Mouse (Mus musculus) spleen, postnatal 36 days (tissue): ENCODE data around the gene Aco2.

Source experiments
- DNase-seq, 2 experiments: peaks; one replicate each; pipeline ENCODE4 v3.0.0; 2022; ENCODE audit warnings: low spot score in 2 of 2, mixed read lengths in 1 of 2

Gene Aco2

DNA sequence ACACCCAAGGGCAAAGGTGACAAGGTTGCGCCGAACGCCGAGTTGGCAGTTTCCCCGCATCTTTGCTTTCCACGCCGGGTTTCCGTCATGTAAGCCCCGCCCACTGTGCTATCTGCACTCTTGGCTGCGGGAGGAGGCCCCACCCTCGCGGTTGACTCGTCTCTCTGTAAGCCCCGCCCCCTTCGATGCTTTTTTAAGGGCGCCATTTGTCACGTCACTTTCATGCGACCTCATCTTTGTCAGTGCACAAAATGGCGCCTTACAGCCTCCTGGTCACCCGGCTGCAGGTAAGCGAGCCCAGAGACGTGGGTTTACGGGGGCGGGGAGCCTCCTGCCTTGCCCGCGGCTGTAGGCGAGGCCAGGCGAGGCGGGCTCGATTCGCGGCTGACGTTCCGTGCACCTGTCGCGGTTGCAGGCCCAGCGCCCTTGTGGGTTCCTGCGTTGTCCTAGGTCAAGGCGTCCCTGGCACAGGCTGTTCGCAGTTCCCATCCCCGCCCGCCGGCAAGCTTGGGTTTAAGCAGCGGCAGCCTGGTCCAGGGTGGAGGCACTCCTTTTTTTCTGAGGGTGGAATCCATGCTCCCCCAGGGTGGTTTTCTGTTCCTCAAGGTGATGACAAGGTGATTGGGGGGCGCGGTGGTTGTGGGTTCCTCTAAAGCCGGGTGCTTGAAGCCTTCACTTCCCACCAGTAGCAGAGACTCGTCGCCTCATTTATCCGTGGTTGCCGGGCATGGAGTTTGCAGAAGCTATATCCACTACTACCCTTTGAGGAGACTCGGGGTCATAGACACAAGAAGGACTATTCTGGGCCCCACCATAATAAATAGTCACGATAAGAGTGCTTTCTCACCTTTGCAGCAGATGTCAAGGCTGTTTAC lies at the start of gene Aco2:
Aco2 (plus strand) TSS at position 48 of the 875 bp plus-strand sequence.
- DNase-seq = peak; percentile 98 to 99

DNA sequence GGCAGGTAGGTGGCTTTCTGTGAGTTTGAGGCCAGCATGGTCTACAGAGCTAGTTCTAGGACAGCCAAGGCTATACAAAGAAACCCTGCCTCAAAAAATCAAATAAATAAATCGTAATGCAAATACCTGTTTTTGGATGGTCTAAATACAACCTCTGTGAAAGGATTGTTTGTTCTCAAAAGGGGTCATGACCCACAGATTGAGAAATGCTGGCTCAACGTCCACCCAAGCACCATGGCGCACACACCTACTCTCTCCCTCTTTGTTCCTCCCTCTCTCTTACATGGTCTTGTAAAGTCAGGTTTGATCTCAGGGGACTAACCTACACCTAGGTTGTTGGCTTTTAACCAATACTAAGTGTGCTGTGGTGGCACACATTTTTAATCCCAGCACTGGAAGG lies 49.5 kb upstream of the Aco2 start:
- DNase-seq = no peak

DNA sequence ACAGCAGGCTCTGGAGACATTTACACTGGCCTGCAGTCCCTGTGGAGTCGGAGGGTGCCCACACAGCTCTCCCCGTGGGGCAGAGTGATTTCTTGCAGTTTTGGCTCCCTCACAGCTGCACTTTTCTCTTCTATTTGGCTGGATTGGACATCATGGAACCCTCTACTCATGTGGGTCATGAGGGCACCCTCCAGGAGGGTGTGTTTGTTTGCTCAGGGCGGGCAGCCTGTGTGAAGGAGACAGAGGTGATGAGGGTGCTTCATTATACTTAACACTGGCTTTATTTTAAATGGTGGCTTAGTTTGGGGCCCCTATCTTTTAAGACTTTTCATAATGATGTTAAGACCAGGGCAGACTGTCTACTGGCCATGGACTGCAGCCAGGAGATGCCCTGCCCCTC lies 47.3 kb upstream of the Aco2 start:
- no peak for DNase-seq

DNA sequence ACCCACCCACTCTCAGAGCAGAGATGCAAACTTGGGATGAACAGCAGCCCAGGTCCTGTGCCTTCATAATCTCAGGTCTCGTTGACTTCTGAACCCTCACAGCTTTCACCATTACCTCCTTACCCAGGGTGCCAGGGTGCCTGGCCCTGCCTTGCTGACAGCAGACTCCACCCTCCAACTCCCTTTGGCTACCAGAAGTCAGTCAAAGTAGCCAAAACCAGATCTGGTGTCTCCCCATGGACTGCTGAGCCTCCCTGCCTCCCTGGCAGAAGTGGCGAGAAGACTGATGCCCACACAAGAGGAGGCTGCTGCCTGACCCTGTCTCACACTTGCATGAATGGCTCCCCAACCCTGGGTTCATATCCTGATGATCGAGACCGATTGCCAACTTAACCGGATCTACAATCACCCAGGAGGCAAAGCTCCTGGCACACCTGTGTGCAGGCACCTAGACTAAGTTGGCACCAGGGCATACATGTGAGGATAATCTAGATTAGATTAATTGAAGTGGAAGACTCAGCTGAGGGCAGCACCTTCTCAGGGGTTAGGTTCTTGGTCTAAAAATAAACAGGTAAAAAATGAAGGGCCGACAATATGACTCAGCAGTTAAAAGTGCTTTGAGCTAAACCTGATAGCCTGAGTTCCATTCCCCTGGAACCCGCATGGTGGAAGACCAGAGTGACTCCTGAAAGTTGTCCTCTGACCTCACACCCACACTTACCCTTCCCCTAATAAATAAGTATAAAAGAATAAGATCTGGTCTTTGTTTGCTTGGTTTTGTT lies 43.5 kb upstream of the Aco2 start:
- no peak for DNase-seq

DNA sequence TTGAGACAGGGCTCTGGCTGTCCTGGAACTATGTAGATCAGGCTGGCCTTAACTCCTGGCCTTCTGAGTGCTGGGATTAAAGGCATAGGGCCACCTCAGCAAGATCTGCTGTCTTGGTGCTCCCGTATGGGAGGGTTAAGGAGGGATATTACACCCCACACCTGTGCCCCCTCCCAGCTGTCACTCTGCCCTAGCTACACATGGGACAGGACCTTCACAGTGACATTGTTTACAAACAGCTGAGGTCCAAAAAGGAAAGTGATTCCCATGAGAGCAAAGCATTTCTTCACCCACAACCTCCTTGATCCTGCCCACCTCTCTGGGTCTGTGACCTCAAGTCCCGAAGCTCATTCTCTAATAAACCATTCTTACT lies 42.9 kb upstream of the Aco2 start:
- no peak for DNase-seq

DNA sequence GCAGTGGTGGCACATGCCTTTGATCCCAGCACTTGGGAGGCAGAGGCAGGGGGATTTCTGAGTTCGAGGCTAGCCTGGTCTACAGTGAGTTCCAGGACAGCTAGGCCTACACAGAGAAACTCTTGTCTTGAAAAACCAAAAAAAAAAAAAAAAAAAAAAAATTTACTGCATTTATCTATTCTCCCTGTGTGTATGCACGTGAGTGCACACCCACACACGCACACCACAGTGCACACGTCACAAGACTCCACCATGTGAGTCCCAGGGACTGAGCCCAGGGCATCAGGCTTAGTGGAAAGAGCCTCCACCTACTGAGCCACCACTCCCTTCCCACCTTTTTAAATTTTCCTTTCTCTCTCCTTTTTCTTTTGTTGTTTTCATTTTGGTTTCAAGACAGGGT lies 41.6 kb upstream of the Aco2 start:
- DNase-seq = no peak

DNA sequence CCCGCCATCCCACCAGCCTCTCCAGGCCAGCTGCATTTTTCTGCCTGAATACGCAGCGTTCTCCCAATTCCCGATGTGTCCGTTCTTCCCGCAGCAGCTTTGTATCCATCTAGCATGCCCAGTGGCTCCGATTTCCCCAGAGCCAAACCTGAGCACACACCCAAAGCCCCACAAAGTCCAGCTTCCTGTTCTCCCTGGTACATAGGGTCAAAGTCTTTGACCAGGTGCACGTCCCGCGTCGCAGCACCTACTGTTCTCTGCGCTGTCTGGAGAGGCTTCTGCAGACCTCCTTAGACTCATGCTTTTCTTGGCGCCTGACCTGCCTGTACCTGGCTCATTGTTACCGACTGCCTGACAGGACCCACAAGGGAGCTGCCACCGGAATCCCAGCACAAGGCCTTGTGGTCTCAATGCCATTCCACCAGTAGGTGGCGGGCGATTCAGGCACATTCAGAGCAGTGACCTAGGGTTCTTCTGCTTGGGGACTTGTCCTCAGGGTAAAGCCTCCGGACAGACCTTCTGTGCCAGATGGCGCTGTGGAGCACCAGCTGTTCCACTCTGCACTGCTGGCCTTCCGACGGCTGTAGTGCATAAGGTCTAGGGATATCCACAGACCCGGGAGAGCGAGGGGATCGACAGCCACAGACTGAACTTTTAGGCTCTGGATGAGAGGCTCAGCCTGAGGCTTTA lies 40.8 kb upstream of the Aco2 start:
- peak; percentile 89 to 91 for DNase-seq

DNA sequence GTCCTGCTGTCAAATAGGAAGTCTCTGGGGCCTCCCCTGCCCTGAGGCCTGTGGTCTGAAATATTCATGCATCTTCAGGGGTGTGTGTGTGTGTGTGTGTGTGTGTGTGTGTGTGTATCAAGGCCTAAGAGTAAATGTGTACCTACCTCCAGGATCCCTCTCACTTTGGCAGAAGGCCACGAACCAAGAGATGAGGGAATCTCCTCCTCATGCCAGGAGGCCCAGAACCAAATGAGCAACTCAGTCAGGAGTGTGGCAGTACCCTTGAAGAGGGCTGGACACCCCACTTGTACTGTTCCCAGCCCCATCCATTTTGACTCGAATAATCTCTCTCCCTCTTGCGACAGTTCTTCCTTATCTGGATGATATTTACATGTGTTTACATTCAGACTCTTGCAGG lies 39.9 kb upstream of the Aco2 start:
- DNase-seq = no peak

DNA sequence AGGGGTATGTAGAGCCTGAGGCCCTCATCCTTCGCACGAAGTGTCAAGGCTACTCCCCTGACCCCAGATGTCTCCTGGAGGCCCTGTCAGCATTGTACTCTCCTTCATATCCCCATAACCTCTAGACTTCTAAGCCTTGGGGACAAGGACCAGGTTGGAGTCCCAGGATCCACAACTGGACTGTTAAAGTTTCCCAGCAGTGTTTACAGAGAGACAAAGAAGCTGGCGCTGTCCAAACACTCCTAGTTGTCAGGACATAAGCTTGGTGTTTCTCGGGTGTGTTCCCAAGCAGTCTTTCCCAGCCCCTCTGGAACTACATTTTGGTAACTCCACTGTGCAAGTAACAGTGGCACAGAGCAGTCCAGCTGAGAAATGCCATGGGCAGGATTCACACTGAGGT lies 38.6 kb upstream of the Aco2 start:
- no peak for DNase-seq

DNA sequence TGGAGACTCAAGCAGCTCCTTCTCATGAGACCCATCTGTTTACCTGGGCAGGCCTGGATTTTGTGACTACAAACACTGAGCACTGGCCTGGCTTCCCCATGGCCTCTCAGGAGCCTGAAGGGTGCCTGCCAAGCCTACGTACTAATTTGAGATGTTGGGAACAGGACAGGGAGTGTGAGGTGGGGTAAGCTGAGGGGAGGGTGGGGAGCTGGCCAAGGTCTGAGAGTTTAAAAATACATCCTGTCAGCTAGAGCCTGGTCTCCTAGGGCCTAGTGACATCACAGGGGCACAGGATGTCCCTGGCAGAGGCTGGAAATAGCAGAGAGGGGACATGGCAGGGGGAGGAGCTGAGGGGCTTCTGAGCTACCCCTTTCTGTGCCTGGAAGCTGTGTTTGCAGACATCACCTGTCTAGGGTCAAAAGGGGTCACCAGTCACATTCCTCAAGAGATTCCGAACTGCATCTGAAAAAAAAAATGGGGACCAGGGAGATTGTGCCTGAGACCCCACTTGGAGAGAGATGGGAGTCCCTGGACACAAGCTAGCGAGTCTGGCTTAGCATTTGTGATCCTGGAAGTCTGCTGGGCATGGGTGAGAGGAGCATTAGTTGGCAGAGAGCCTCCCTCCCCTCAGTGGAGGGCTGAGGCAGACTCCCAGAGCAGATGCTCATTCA lies 37.8 kb upstream of the Aco2 start:
- no peak for DNase-seq

DNA sequence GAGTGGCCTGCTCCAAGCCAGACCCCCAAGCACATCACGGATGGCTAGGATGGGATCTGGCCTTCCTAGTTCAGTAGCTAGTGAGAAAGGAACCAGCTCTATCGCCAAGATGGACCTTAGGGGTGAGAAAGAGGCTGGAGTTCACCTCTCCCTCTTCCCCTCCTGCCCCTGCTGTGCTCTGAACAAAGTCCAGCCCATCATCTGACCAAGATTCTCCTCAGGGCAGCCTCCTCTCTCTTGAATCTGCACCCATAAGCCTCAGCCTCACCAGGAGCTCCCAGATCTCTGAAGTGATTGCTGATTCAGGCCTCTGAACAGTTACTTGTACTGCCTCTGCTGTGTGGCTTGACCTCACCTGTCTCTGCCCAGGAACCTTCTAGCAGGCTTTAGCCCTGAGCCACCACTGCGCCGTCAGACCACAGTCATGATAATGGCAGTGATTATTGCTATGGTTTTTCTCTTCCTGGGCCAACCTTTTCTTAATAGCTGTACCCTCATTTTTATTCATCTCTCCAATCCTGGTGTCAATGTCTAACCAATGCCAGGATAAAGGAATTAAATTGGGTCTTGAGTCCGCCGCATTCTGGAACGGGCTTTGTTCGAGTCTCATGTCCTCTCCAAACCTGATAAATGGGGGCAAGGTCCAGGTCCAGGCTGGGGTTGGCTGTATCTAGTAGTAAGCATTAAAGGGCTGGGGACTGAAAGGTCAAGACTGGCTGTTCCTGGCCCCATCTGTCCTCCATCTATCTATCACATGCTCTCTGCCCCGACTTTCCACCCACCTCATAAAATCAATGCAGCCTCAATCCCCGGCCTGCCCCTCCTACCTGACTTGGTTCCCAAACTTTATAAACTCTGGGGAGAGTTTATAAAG lies 36.9 kb upstream of the Aco2 start:
- no peak for DNase-seq

DNA sequence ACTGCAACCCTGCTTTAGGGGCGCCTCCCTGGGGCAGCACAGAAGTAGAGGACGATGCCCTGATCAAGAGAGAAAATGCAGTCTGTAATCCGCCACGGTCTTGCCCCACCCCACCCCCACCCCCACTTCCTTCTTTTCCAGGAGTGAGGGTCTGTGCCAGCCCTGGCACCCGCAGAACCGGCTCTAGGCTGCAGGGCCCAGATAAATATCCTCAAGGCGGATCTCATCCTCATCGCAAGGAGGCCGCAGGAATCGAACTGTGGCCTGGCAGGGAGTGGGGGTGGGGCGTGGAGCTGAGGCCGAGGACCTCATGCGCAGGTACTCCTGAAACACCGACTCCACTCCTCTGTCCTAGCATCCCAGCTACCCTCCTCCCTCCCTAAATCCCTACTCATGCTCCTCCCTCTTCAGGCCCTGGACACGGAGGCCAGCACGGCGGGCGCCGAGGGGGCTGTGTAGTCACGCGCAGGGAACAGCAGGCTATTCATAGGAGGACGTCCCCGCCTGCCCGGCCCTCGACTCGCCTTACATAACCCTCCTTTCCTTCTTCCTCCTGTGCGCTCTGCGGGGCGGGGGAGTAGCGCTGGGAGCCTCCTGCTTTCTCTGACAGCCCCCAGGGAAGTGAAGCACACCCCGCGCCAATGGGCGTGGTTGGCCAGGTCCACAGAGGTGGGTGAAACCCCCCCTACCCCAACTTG lies 35.8 kb upstream of the Aco2 start:
- peak; percentile 32 to 46 for DNase-seq

DNA sequence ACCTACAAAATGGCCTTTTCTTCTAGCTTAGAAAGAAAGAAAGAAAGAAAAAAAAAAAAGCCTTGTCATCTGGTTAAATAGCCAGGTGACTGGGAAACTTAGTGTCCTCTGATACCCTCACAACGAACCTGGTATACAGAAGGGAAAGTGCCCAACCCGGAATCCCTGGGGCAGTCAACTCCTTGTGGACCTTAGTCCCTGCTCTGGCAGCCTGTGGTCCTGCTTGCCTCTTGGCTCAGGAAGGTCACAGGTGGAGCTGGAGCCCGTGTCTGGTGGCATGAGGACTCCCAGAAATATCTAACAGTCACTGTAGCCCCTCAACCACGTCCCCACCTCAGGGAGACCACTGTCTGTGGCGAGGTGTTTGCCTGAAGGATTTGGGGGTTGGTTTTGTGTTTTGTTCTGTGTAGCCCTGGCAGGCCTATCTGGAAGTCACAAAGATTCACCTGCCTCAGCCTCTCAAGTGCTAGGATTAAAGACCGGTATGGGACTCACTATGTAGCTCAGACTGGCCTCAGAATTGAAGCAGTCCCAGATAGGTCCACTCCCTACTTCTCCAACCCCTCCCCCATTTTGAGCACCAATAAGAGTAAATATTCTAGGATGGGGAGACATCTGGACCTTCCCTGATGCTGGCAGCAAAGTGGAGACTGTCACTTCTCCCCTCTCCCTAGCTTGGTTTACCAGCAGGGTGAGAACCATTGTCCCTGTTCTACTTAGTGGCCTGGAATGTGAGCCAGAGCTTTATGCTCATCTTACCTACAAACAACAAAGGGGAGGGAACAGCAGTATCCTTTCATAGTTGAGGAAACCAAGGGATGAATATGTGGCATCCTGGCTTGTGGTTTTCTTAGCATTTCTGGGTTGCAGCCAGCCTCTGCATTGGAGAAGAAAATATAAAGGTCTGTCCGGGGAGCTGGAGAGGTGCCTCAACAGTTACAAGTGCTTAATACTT lies 34.9 kb upstream of the Aco2 start:
- DNase-seq = no peak

DNA sequence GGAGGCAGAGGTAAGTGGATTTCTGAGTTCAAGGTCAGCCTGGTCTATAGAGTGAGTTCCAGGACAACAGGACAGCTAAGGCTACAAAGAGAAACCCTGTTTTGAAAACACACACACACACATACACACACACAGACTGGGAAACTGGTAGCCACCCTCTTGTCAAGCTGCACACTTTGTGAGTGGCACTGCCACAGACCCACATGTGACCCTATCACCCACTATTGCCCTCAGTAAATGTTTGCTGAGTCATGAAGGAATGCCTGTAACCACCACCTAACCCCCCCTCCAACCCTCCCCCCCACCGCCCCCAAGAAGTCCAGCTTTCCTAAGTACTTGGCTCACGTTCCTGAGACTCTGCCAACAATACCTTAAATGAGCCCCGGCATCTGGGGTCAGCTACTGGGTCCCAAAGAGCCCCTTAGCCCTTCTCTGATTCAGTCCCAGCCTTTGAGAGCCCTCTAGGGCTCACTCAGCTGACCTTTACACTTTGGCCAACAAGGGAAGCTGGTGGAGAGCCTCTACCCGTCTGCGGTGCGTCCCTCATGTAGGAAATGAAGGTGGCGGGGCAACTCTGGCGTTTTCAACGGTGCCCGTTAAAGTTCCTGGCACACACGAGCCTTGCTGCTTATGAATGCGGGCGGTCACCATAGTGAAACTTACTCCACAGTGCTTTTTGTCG lies 33.4 kb upstream of the Aco2 start:
- DNase-seq = no peak

DNA sequence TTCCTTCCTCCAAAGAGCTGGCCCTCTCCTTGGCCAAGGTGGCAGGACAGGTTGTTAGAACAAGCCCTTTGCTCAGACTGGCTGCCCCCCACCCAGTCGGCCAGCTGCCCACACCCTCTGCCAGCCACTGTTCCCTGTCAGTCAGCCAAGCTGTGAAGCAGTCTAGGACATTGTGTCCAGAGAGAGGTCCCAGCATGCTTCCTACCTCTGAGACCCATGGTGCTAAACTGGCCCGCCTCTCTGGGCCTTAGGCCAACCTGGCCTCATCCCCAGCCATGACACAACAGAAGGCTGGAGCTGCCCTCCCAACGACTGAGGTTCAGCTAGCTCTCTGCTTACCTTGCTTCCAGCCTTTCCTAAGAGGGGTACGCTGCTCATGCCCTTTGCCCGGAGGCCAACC lies 32.5 kb upstream of the Aco2 start:
- DNase-seq = no peak

DNA sequence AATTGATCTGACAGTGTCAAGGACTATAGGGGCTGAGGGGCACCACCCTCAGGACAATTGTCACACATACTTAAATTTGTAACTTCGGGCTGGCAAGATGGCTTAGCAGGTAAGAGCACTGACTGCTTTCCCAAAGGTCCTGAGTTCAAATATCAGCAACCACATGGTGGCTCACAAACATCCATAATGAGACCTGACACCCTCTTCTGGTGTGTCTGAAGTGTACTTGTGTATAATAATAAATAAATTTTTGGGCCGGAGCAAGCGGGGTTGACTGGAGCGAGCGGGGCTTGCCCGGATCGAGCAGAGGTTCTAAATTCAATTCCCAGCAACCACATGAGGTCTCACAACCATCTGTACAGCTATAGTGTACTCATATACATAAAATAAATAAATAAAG lies 31.8 kb upstream of the Aco2 start:
- DNase-seq = no peak

DNA sequence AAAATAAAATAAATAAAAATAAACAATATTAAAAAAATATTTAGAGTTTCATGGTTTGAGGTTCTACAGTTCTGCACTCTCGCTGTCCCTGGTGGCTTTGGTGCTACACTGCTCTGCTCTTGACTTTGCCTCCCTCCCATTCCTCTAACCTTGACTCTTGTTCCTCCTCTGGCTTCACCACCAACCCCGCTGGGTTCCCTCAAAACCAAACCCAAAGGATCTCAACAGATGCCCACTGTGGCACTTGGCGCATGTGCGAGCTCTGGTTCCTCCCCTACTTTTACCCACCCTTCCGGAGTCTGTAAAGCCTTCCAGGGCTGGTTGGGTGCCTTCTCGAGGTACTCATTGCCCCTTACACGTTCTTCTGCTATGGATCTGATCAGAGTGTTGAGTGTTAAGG lies 29.8 kb upstream of the Aco2 start:
- no peak for DNase-seq

DNA sequence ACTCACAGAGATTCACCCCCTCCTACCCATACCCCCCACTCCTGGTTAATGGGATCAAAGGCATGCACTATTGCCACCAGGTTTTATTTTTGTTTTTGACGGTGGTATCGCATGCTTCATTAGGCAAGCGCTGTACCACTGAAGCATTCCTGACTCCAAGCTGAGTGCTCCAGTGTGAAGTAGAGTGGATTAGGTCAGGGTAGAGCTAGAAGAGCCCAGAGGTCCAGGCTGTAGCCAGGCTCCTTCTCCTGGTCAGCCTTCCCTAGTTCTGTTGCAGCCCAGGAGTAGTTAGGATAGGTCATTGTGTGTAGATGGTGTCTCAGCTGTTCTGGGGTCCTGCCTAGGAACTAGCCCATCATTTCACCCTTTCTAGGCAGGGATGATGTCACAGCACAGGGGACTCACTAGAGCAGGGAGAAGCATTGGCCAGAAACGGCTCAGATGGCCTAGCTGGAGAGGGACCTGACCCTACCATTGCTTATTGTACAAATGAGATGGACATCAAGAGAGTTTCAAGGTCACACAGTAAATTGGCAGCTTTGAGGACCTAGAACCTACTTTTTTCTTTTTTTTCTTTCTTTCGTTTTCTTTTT lies 27.0 kb upstream of the Aco2 start:
- no peak for DNase-seq
